Mouse (Mus musculus) Muller cell, postnatal 12 days (primary cell): ENCODE data around the gene Hcrtr2.

Source experiments
- DNase-seq: peaks from one replicate; pipeline ENCODE4 v3.0.0-alpha.2; 2015; ENCODE audit errors: inconsistent ontology term

Gene Hcrtr2

GRCm38 (mm10) chr9:76323756-76324155, at the start of gene Hcrtr2:
Hcrtr2 (minus strand) TSS chr9:76323856.
- no peak for DNase-seq

GRCm38 (mm10) chr9:76364874-76365273, 41.2 kb upstream of the Hcrtr2 start:
- no peak for DNase-seq

- DNase-seq = no peak
Measured at GRCm38 (mm10) chr9:76360374-76360773, 36.7 kb upstream of the Hcrtr2 start.

- no peak for DNase-seq
Measured at GRCm38 (mm10) chr9:76352346-76352745, 28.7 kb upstream of the Hcrtr2 start.

- no peak for DNase-seq
Measured at GRCm38 (mm10) chr9:76347298-76347697, 23.6 kb upstream of the Hcrtr2 start.

GRCm38 (mm10) chr9:76331081-76331480, 7.4 kb upstream of the Hcrtr2 start:
- DNase-seq = no peak

- peak; percentile 36 for DNase-seq
Measured at GRCm38 (mm10) chr9:76323186-76323701, 412 bp downstream of the Hcrtr2 start.

GRCm38 (mm10) chr9:76322122-76323052, 1.3 kb downstream of the Hcrtr2 start:
- DNase-seq = no peak

- no peak for DNase-seq
Measured at GRCm38 (mm10) chr9:76321589-76321988, 2.1 kb downstream of the Hcrtr2 start.

- DNase-seq = no peak
Measured at GRCm38 (mm10) chr9:76320755-76321154, 2.9 kb downstream of the Hcrtr2 start.

GRCm38 (mm10) chr9:76318302-76318701, 5.4 kb downstream of the Hcrtr2 start:
- DNase-seq = no peak

- DNase-seq = no peak
Measured at GRCm38 (mm10) chr9:76315096-76315495, 8.6 kb downstream of the Hcrtr2 start.

- DNase-seq = no peak
Measured at GRCm38 (mm10) chr9:76313921-76314320, 9.7 kb downstream of the Hcrtr2 start.

- DNase-seq = no peak
Measured at GRCm38 (mm10) chr9:76312221-76312620, 11.4 kb downstream of the Hcrtr2 start.

GRCm38 (mm10) chr9:76291384-76291783, 32.3 kb downstream of the Hcrtr2 start:
- no peak for DNase-seq

- no peak for DNase-seq
Measured at GRCm38 (mm10) chr9:76270886-76271285, 52.8 kb downstream of the Hcrtr2 start.

- no peak for DNase-seq
Measured at GRCm38 (mm10) chr9:76257731-76258130, 65.9 kb downstream of the Hcrtr2 start.

GRCm38 (mm10) chr9:76252544-76252943, 71.1 kb downstream of the Hcrtr2 start:
- no peak for DNase-seq

- no peak for DNase-seq
Measured at GRCm38 (mm10) chr9:76252109-76252508, 71.5 kb downstream of the Hcrtr2 start.

- DNase-seq = no peak
Measured at GRCm38 (mm10) chr9:76242322-76242721, 81.3 kb downstream of the Hcrtr2 start.

- no peak for DNase-seq
Measured at GRCm38 (mm10) chr9:76237946-76238345, 85.7 kb downstream of the Hcrtr2 start.

GRCm38 (mm10) chr9:76237243-76237642, 86.4 kb downstream of the Hcrtr2 start:
- DNase-seq = no peak

- peak; percentile 47 for DNase-seq
Measured at GRCm38 (mm10) chr9:76236626-76237025, 87.0 kb downstream of the Hcrtr2 start.
